Mouse (Mus musculus) heart, embryonic 12.5 days (tissue): ENCODE measurements around the gene Ccn6. TPM values are rescaled to one million over a fixed set of nuclear protein-coding genes. Genes with fewer than 3 reads are reported as not detected.

Experiments
- ATAC-seq: fragments of 200-750 bp; cut with Nextera tagmentation; 2 replicates; pipeline ENCODE4 v1.8.0; 2017; ENCODE audit warnings: moderate TSS enrichment, moderate library complexity; ENCODE audit not compliant: insufficient number of reproducible peaks, low FRiP score
- H3K27ac ChIP-seq: fragments of 300-500 bp; sonication (generic); 2 replicates; pipeline ENCODE4 v1.5.1; 2016; ENCODE audit warnings: mild to moderate bottlenecking, moderate library complexity; ENCODE audit not compliant: poor library complexity, severe bottlenecking
- H3K27me3 ChIP-seq: fragments of 300-500 bp; sonication (generic); replicated peaks from 2 replicates; pipeline ENCODE4 v1.6.1; 2016; ENCODE audit warnings: mild to moderate bottlenecking, moderate library complexity
- H3K36me3 ChIP-seq: fragments of 300-500 bp; sonication (generic); 2 replicates; pipeline ENCODE4 v1.6.1; 2016; ENCODE audit warnings: mild to moderate bottlenecking, moderate library complexity
- H3K4me1 ChIP-seq: fragments of 300-500 bp; sonication (generic); replicated peaks from 2 replicates; pipeline ENCODE4 v1.6.1; 2016; ENCODE audit warnings: mild to moderate bottlenecking
- H3K4me2 ChIP-seq: fragments of 300-500 bp; sonication (generic); 2 replicates; pipeline ENCODE4 v1.6.1; 2016; ENCODE audit warnings: mild to moderate bottlenecking, moderate library complexity
- H3K4me3 ChIP-seq: fragments of 300-500 bp; sonication (generic); 2 replicates; pipeline ENCODE4 v1.5.1; 2016; ENCODE audit warnings: mild to moderate bottlenecking
- H3K9ac ChIP-seq: fragments of 300-500 bp; sonication (generic); 2 replicates; pipeline ENCODE4 v1.6.1; 2016; ENCODE audit warnings: mild to moderate bottlenecking, moderate library complexity
- H3K9me3 ChIP-seq: fragments of 300-500 bp; sonication (generic); replicated peaks from 2 replicates; pipeline ENCODE4 v1.6.1; 2016; ENCODE audit warnings: mild to moderate bottlenecking, moderate library complexity
- WGBS: fragments of 180-500 bp; shearing (Covaris S2); methylation state at CpG from one replicate; pipeline ENCODE4 v1.1.7; 2016; 5-methylcytosine and 5-hydroxymethylcytosine counted together
- polyA plus RNA-seq: library from polyadenylated mRNA; unstranded; fragments of >200 nt; fragmentation: Nextera tagmentation; extraction: Ambion mirVana; gene quantifications from 2 replicates; pipeline ENCODE4 v1.2.1, GENCODE M21; 2016

The Ccn6 gene
- polyA plus RNA-seq, 1 experiment from 2014 or later: not detected

DNA sequence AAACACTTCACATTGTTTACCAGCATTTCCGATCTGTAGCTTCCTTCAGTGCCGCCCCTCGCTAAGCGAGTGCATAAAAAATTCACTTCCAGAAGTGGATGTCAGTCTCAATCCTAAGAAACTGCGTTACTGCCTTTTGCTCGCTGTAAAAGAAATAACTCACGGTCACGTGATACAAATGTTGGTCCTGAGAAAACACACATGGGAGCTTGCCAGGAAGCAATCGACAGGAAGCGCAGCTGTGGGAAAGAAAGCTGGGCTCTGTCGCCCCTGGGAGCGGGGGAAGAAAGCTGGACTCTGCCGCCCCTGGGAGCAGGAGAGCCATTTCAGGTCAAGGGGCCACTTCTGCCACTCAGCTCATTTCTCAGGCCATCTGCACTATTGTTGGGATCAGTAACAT, 9.5 kb upstream of the Ccn6 start:
- peaks cover 8% of the 10 kb centered on the region for H3K4me1 ChIP-seq
- H3K4me3 ChIP-seq: 0 out of 2 replicates have a peak overlapping the region, but pooled peaks have one; percentile 9
- H3K4me2 ChIP-seq: peak overlapping the region; percentile 49
- H3K36me3 ChIP-seq: no peaks in the 10 kb centered on the region
- WGBS: 44% methylated on average over 13 of the region's 13 CpGs
- H3K9me3 ChIP-seq: peaks cover 1% of the 10 kb centered on the region; the same call in 1 of the 2 replicates
- no peak for ATAC-seq
- 0 out of 2 replicates have a peak, but pooled peaks cover 3% of the 10 kb centered on the region for H3K27me3 ChIP-seq
- H3K9ac ChIP-seq: no peak overlapping the region
- H3K27ac ChIP-seq: peak overlapping the region; percentile 11; the same call in 1 of the 2 replicates

DNA sequence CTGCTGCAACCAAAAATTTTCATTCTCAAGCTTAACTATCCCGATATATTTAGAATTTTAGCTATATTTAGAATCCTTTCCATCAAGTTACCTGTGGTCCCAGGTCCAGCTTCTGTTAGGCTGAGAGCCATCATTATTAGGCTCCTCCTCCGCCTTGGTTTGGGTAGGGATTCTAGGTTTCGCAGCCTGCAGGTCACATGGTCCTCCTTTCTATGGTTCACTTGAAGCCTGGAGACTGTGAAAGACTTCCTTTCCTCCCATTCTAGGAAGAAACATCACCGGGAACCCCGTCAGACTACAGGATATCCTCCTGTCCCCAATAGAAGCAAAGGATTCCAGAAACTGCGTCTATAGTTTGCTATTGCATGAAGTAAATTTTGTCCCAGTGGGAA, 8.9 kb upstream of the Ccn6 start:
- Histone ChIP-seq H3K9me3 (no peaks in the 10 kb centered on the region), H3K27me3 (0 out of 2 replicates have a peak, but pooled peaks cover 3% of the 10 kb centered on the region), H3K36me3 (no peaks in the 10 kb centered on the region), H3K4me1 (peaks cover 8% of the 10 kb centered on the region), H3K9ac (no peak overlapping the region), H3K4me2 (peak overlapping the region; percentile 83), H3K4me3 (no peak overlapping the region), H3K27ac (peak overlapping the region; percentile 44; the same call in 1 of the 2 replicates)
- WGBS: 63% methylated on average over 6 of the region's 6 CpGs
- no peak for ATAC-seq

GRCm38 (mm10) chr10:39171603-39172539, 8.3 kb upstream of the Ccn6 start:
- Histone ChIP-seq H3K27me3 (0 out of 2 replicates have a peak, but pooled peaks cover 3% of the 10 kb centered on the region), H3K9me3 (no peaks in the 10 kb centered on the region), H3K4me3 (peak overlapping the region; percentile 54), H3K27ac (peak overlapping the region; percentile 56), H3K36me3 (no peaks in the 10 kb centered on the region), H3K4me1 (peaks cover 8% of the 10 kb centered on the region), H3K9ac (no peak overlapping the region), H3K4me2 (peak overlapping the region; percentile 83)
- peak; percentile 74 for ATAC-seq
- 20% methylated on average over 26 of the region's 26 CpGs for WGBS

DNA sequence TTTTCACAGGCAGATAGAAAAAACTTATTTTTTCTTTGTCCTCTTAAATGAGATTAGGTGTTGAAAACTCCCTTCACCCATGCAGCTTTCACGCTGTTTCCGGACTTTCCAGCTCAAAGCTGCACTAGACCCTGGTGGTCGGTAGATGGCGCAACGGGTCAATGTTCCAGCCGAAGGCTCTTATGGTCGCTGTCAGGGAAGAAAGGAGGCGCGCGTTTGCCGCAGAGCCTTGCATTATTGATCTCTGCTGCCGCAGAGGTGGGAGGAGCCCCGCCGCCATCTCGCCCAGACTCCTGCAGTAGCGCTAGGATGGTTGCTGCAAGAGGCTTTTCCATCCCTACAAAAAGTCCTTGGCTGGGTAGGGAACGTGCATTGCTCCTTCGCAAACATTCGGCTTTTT, 7.5 kb upstream of the Ccn6 start:
- Histone ChIP-seq H3K36me3 (no peaks in the 10 kb centered on the region), H3K9ac (no peak overlapping the region), H3K4me1 (peaks cover 12% of the 10 kb centered on the region), H3K4me2 (peak overlapping the region; percentile 83), H3K27ac (peak overlapping the region; percentile 56), H3K4me3 (peak overlapping the region; percentile 54), H3K27me3 (0 out of 2 replicates have a peak, but pooled peaks cover 3% of the 10 kb centered on the region), H3K9me3 (no peaks in the 10 kb centered on the region)
- WGBS: under 1% methylated on average over 19 of the region's 19 CpGs
- peak; percentile 81 for ATAC-seq

GRCm38 (mm10) chr10:39170706-39171105, 7.1 kb upstream of the Ccn6 start:
- Histone ChIP-seq H3K36me3 (no peaks in the 10 kb centered on the region), H3K27me3 (0 out of 2 replicates have a peak, but pooled peaks cover 3% of the 10 kb centered on the region), H3K4me1 (peaks cover 12% of the 10 kb centered on the region), H3K9ac (peak overlapping the region; percentile 34; the same call in 1 of the 2 replicates), H3K4me3 (no peak overlapping the region), H3K4me2 (peak overlapping the region; percentile 83), H3K27ac (no peak overlapping the region), H3K9me3 (no peaks in the 10 kb centered on the region)
- ATAC-seq: no peak
- WGBS: 20% methylated on average over 6 of the region's 6 CpGs

GRCm38 (mm10) chr10:39170181-39170580, 6.6 kb upstream of the Ccn6 start:
- WGBS: 13% methylated on average over 8 of the region's 8 CpGs
- no peak overlapping the region; the same call in 1 of the 2 replicates for H3K4me2 ChIP-seq
- no peaks in the 10 kb centered on the region for H3K36me3 ChIP-seq
- no peak overlapping the region for H3K4me3 ChIP-seq
- no peaks in the 10 kb centered on the region for H3K9me3 ChIP-seq
- H3K27me3 ChIP-seq: 0 out of 2 replicates have a peak, but pooled peaks cover 3% of the 10 kb centered on the region
- H3K9ac ChIP-seq: no peak overlapping the region
- no peak overlapping the region for H3K27ac ChIP-seq
- no peak for ATAC-seq
- H3K4me1 ChIP-seq: peaks cover 12% of the 10 kb centered on the region

GRCm38 (mm10) chr10:39169642-39170041, 6.0 kb upstream of the Ccn6 start:
- no peak overlapping the region; the same call in 1 of the 2 replicates for H3K4me2 ChIP-seq
- no peaks in the 10 kb centered on the region for H3K36me3 ChIP-seq
- H3K9me3 ChIP-seq: no peaks in the 10 kb centered on the region
- H3K4me1 ChIP-seq: peaks cover 12% of the 10 kb centered on the region
- no peak overlapping the region for H3K4me3 ChIP-seq
- 0 out of 2 replicates have a peak, but pooled peaks cover 3% of the 10 kb centered on the region for H3K27me3 ChIP-seq
- H3K27ac ChIP-seq: no peak overlapping the region
- 58% methylated on average over 9 of the region's 9 CpGs for WGBS
- H3K9ac ChIP-seq: no peak overlapping the region
- ATAC-seq: no peak

DNA sequence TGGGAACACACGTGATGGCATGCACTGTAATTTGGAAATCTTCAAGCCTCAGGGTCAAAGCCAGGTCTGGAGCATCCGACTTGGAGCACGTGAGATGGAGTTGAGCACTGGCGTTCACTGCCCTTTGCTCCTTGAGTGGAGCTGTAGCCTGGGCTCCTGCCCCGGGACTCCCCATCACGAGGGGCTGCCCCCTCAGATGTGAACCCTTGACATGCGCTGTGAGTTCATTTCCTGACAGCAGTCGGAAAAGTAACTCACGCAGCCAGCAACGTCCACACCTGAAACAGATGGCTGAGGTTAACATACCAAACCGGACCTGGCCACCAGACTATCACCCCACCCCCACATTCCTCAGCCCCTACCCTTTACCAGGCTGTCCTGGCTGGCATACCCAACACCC, 4.0 kb upstream of the Ccn6 start:
- WGBS: 74% methylated on average over 11 of the region's 11 CpGs
- H3K36me3 ChIP-seq: no peaks in the 10 kb centered on the region
- H3K27me3 ChIP-seq: 0 out of 2 replicates have a peak, but pooled peaks cover 3% of the 10 kb centered on the region
- no peak for ATAC-seq
- H3K4me2 ChIP-seq: no peak overlapping the region
- no peak overlapping the region for H3K27ac ChIP-seq
- no peak overlapping the region for H3K4me3 ChIP-seq
- H3K9ac ChIP-seq: no peak overlapping the region
- no peaks in the 10 kb centered on the region for H3K9me3 ChIP-seq
- H3K4me1 ChIP-seq: peaks cover 12% of the 10 kb centered on the region

DNA sequence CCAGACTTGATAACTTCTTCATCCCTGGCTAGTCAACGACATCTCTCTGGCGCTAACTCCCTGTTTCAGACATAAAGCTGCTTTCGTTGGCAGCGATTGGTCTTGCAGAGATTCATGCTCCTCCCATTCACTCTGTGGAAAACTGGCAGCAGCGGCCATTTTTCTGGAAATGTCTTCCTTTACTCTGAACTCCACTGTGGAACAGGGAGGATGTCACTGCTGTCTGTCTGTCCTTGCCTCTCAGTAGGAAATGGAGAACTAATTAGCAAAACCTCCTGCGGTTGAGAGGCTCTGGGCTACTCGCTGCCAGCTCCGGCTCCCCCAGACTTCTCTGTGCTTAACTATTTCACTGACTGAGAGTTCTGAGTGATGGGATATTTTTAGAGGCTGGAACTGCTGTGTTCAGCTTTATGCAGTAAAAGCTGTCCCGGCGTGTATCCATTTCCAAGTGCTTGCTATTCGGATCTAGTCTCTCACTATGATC, 2.1 kb upstream of the Ccn6 start:
- 0 out of 2 replicates have a peak, but pooled peaks cover 8% of the 10 kb centered on the region for H3K4me1 ChIP-seq
- no peak for ATAC-seq
- 0 out of 2 replicates have a peak, but pooled peaks cover 3% of the 10 kb centered on the region for H3K27me3 ChIP-seq
- H3K9ac ChIP-seq: peak overlapping the region; percentile 42; the same call in 1 of the 2 replicates
- no peaks in the 10 kb centered on the region for H3K9me3 ChIP-seq
- peak overlapping the region; percentile 56 for H3K4me2 ChIP-seq
- no peaks in the 10 kb centered on the region for H3K36me3 ChIP-seq
- peak overlapping the region; percentile 44 for H3K4me3 ChIP-seq
- 14% methylated on average over 11 of the region's 11 CpGs for WGBS
- 0 out of 2 replicates have a peak overlapping the region, but pooled peaks have one; percentile 52 for H3K27ac ChIP-seq

GRCm38 (mm10) chr10:39162666-39163484, 719 bp downstream of the Ccn6 start:
- Histone ChIP-seq H3K9me3 (no peaks in the 10 kb centered on the region), H3K36me3 (no peaks in the 10 kb centered on the region), H3K4me1 (0 out of 2 replicates have a peak, but pooled peaks cover 7% of the 10 kb centered on the region), H3K4me2 (no peak overlapping the region), H3K27ac (no peak overlapping the region), H3K27me3 (no peaks in the 10 kb centered on the region), H3K4me3 (no peak overlapping the region), H3K9ac (no peak overlapping the region)
- 57% methylated on average over 18 of the region's 18 CpGs for WGBS
- ATAC-seq: no peak
